Mouse (Mus musculus) lung, adult 2 months (tissue): ENCODE data around the gene Gtf3c6.

Experiments used
- CTCF ChIP-seq: fragments of 200-500 bp; IDR thresholded peaks from 2 replicates; pipeline ENCODE4 v1.5.1; 2011; ENCODE audit warnings: mild to moderate bottlenecking, low read length, control low read depth; ENCODE audit not compliant: insufficient read depth
- POLR2A ChIP-seq: fragments of 200-500 bp; IDR thresholded peaks from 2 replicates; pipeline ENCODE4 v1.6.1; 2011; ENCODE audit warnings: low read depth, mild to moderate bottlenecking, control low read depth, low read length, borderline replicate concordance; ENCODE audit errors: extremely low read depth

DNA sequence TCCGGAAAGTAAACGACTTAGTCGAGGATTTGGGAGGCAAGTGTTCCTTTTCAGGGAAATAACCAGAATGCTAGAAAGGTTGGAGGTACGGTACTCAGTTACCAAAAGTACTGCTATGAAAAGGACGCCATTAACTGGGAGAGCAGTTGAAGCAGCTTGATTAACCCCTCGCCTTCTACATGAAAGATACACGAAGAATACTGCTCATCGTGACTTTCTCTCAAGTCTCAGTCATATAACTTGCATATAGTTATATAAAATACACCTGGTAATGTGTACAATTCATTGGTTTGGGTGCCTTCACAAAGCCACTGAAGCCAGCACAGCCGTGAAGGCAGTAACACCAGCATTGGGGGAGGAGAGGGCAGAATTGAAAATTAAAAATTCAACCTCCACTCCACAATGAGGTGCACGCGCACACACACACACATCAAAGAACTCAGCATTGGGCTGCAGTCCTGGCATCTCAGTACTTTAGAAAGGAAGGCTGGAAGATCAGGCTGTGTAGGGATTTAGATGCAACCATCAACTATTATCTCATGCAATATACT lies 10.7 kb downstream of the Gtf3c6 start:
- no peak for TF ChIP-seq CTCF
- TF ChIP-seq POLR2A, result no peak
